Mouse (Mus musculus) kidney, postnatal 0 days (tissue): ENCODE measurements around the gene Camsap3. TPM values are rescaled to one million over a fixed set of nuclear protein-coding genes. Genes with fewer than 3 reads are reported as not detected.
A peak's percentile ranks its signal among the peaks of the same experiment; 100 is the strongest.

Experiments
- ATAC-seq: fragments of 200-750 bp; cut with Nextera tagmentation; replicated peaks from 2 replicates; pipeline ENCODE4 v1.8.0; 2017; ENCODE audit warnings: low read depth, moderate number of reproducible peaks, moderate TSS enrichment, moderate library complexity; ENCODE audit not compliant: low FRiP score
- DNase-seq: peaks from one replicate; pipeline ENCODE4 v3.0.0-alpha.2; 2016; ENCODE audit warnings: low spot score
- H3K27ac ChIP-seq: fragments of 300-500 bp; sonication (generic); 2 replicates; pipeline ENCODE4 v1.5.1; 2014; ENCODE audit warnings: mild to moderate bottlenecking
- H3K27me3 ChIP-seq: fragments of 300-500 bp; sonication (generic); 2 replicates; pipeline ENCODE4 v1.6.1; 2014; ENCODE audit warnings: low read length, mixed read lengths; ENCODE audit not compliant: insufficient read depth
- H3K36me3 ChIP-seq: fragments of 300-500 bp; sonication (generic); 2 replicates; pipeline ENCODE4 v1.6.1; 2014; ENCODE audit warnings: low read length, mixed read lengths; ENCODE audit not compliant: insufficient read depth
- H3K4me1 ChIP-seq: fragments of 300-500 bp; sonication (generic); replicated peaks from 2 replicates; pipeline ENCODE4 v1.6.1; 2014; ENCODE audit warnings: antibody characterized with exemption, low read length, mixed read lengths; ENCODE audit not compliant: insufficient read depth
- H3K4me2 ChIP-seq: fragments of 300-500 bp; sonication (generic); 2 replicates; pipeline ENCODE4 v1.6.1; 2014; ENCODE audit warnings: mild to moderate bottlenecking, low read length, moderate library complexity, mixed read lengths
- H3K4me3 ChIP-seq: fragments of 300-500 bp; sonication (generic); replicated peaks from 2 replicates; pipeline ENCODE4 v1.5.1; 2014; ENCODE audit warnings: low read depth, low read length
- H3K9ac ChIP-seq: fragments of 300-500 bp; sonication (generic); 2 replicates; pipeline ENCODE4 v1.6.1; 2014; ENCODE audit warnings: low read depth, low read length
- H3K9me3 ChIP-seq: fragments of 300-500 bp; sonication (generic); replicated peaks from 2 replicates; pipeline ENCODE4 v1.6.1; 2016; ENCODE audit warnings: low read length, inconsistent platforms, mixed read lengths
- CTCF ChIP-seq: IDR thresholded peaks from 2 replicates; pipeline ENCODE4 v1.5.1; 2016; ENCODE audit warnings: antibody characterized with exemption, low read depth, mild to moderate bottlenecking, moderate library complexity
- WGBS: fragments of 180-500 bp; shearing (Covaris S2); extraction: QIAGEN DNeasy Blood & Tissue Kit; methylation state at CpG from one replicate; pipeline ENCODE4 v1.1.7; 2014; 5-methylcytosine and 5-hydroxymethylcytosine counted together
- polyA plus RNA-seq: library from polyadenylated mRNA; unstranded; fragments of >200 nt; fragmentation: Nextera tagmentation; extraction: Ambion mirVana; gene quantifications from 2 replicates; pipeline ENCODE4 v1.2.1, GENCODE M21; 2015

Camsap3 gene
- polyA plus RNA-seq, 1 experiment from 2014 or later, result 11.6 TPM

DNA sequence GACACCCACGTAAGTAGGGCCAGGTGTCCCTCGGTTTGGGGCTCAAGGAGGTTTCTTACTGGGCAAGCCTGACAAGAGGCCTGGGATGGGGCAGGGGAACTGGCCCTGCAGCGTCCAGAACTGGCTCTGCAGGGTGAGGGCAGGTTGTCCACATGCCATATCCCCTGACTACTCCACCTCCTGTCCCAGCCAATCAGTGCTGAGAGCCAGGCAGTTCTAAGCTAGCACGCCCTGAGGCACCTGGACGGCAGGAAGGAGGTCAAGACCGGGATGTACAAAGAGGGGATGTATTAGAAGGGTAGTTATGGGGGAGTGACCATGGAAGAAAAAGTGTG, 22.7 kb downstream of the Camsap3 start:
- Histone ChIP-seq H3K27me3 (no peaks in the 10 kb centered on the region), H3K36me3 (peaks cover 52% of the 10 kb centered on the region), H3K27ac (peak overlapping the region; percentile 65), H3K4me1 (no peaks in the 10 kb centered on the region), H3K9me3 (no peaks in the 10 kb centered on the region), H3K9ac (no peak overlapping the region), H3K4me2 (no peak overlapping the region), H3K4me3 (no peak overlapping the region)
- peak; percentile 22 for DNase-seq
- TF ChIP-seq CTCF, result no peak
- WGBS, result 79% methylated on average over 6 of the region's 6 CpGs
- peak; percentile 60 for ATAC-seq

DNA sequence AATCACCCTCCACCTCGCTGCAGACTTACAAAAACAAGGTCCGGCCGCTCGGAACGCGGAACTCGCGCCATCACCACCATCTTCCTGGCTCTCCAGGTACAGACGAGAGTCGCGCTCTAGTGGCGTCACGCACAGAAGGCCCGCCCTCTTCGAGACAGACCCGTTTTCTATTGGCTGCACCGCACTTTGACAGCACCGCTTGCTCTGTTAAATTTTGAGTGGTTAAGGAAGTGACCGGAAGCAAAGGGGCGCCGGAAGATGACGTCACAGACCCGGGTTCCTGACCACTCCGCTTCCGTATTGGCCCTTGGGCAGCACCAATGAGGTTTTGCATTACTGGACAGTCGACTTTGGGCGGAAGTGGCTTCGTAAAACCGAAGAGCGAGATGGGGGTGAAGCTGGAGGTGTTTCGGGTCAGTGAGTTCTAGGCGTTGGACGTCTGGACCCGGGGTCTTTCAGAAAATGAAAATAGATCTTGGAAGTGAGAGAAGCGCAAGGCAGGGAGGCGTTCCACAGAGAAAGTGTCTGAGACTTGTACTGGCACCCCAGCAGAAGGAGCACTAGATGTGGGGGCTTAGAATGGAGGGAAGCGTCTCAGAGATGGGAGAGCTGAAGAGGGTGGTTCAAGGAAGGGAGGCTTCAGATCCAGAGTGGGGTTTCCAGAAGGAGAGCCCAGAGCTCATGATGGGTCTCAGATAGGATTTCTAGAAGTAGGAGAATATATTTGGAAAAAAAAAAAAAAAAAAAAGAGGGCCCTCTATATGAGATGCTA, 34.3 kb downstream of the Camsap3 start, which contains the start of the genes Xab2 and Pet100:
Gene Xab2 (minus strand): TSS at position 118 of the 772 bp plus-strand sequence.
Gene Pet100 (plus strand): TSS at position 350 of the 772 bp plus-strand sequence.
- Histone ChIP-seq H3K4me1 (peaks cover 8% of the 10 kb centered on the region), H3K27me3 (no peaks in the 10 kb centered on the region), H3K9ac (peak within 1 kb of the TSS; percentile 78), H3K4me3 (peak within 1 kb of the TSS; percentile 83), H3K9me3 (no peaks in the 10 kb centered on the region), H3K36me3 (peaks cover 9% of the 10 kb centered on the region), H3K27ac (no peak within 1 kb of the TSS), H3K4me2 (peak within 1 kb of the TSS; percentile 88)
- ATAC-seq (peak; percentile 98), DNase-seq (peak; percentile 99)
- no peak for TF ChIP-seq CTCF
- under 1% methylated on average over 37 of the region's 37 CpGs for WGBS

DNA sequence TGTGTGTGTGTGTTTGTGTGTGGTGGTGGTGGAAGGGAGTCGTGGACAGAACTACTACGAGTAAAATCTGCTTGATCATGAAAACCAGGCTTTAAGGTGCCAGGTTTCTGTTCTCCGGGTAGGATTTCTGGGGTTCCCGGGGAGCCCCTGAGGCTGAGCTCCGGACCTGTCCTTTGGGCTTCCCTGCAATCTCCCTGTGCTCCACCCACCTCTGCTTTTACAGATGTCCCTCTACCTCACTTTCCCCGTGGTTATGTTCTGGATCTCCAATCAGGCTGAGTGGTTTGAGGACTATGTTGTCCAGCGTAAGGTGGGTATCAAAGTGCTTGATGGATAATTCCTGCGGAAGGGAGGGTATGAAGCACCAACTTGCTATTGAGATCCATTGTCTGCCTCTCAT, 35.0 kb downstream of the Camsap3 start:
- no peak for DNase-seq
- ATAC-seq, result no peak
- Histone ChIP-seq H3K4me3 (peak overlapping the region; percentile 83), H3K27me3 (no peaks in the 10 kb centered on the region), H3K4me1 (peaks cover 8% of the 10 kb centered on the region), H3K4me2 (peak overlapping the region; percentile 83), H3K36me3 (peaks cover 9% of the 10 kb centered on the region), H3K27ac (no peak overlapping the region), H3K9me3 (no peaks in the 10 kb centered on the region), H3K9ac (no peak overlapping the region)
- 66% methylated on average over 8 of the region's 8 CpGs for WGBS
- TF ChIP-seq CTCF, result no peak

DNA sequence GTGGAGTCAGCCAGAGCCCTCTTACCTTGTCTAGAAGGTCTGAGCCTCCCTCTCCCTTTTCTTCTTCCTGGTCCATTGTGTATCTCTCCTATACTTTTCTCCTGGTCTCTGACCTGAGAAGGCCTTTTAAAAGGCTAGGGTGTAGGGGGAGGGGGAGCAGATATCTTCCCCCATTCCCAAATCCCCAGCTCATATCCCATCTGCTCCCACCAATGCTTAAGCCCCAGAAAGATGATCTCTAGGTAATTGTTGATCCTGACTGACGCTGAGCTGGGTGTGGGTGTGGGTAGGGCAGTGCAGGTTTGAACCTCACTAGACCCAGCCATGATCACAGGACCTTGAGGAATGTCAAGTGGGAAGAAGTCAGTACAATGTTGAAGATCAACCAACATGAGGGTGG, 38.4 kb downstream of the Camsap3 start, which contains the start of gene Pcp2:
Gene Pcp2 (minus strand): TSS at position 101 of the 400 bp plus-strand sequence.
- DNase-seq (no peak), ATAC-seq (no peak)
- Histone ChIP-seq H3K27ac (no peak within 1 kb of the TSS), H3K36me3 (no peaks in the 10 kb centered on the region), H3K4me2 (no peak within 1 kb of the TSS), H3K9me3 (no peaks in the 10 kb centered on the region), H3K27me3 (0 out of 2 replicates have a peak, but pooled peaks cover 3% of the 10 kb centered on the region), H3K4me1 (peaks cover under 1% of the 10 kb centered on the region), H3K4me3 (no peak within 1 kb of the TSS), H3K9ac (no peak within 1 kb of the TSS)
- 52% methylated on average over 1 of the region's 1 CpGs for WGBS
- TF ChIP-seq CTCF, result no peak

DNA sequence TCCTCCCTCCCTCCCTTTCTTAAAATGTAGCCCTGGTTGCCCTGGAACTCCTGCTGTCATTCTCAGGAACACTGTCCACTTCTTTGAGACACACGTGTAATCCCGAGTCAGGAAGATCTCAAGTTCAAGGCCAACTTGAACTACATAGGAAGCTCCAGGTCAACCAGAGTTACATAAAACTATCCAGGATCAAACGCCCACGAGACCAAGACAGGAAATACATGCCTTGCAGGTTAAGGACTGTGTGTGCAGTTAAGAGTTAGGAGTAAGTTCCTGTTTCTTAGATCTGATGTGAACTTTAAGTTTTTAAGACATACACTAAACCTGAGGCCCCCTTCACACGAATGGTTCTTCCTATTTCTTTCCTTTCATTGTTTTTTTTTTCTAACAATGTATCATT, 39.9 kb downstream of the Camsap3 start:
- ATAC-seq (no peak), DNase-seq (no peak)
- Histone ChIP-seq H3K4me3 (no peak overlapping the region), H3K36me3 (no peaks in the 10 kb centered on the region), H3K27ac (no peak overlapping the region), H3K27me3 (0 out of 2 replicates have a peak, but pooled peaks cover 3% of the 10 kb centered on the region), H3K4me1 (no peaks in the 10 kb centered on the region), H3K9ac (no peak overlapping the region), H3K9me3 (no peaks in the 10 kb centered on the region), H3K4me2 (no peak overlapping the region)
- no peak for TF ChIP-seq CTCF
- WGBS, result 55% methylated on average over 5 of the region's 5 CpGs

DNA sequence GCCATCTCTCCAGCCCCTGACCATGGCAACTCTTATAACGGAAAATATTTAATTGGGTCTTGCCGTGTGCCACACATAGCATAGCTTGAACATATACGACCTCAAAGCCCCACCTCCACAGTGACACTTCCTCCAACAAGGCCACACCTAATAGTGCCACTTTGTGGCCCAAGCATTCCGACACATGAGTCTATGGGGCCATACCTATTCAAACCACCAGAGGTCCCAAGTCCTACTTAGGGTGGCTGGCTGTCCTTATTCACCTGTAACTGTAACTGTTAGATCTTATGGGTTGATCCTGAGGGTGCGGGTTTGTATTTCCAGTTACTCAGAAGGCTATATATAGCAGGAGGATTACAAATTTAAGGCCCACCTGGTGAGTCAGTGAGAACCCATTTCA, 40.9 kb downstream of the Camsap3 start:
- ATAC-seq, result 0 out of 2 replicates have a peak, but pooled peaks have one; percentile 37
- H3K9ac ChIP-seq, result no peak overlapping the region

More for the DNA sequence above, 40.9 kb downstream of the Camsap3 start:
- peak; percentile 59 for DNase-seq
- peak; percentile 74 for TF ChIP-seq CTCF
- H3K36me3 ChIP-seq, result no peaks in the 10 kb centered on the region
- 26% methylated on average over 5 of the region's 5 CpGs for WGBS
- no peak overlapping the region for H3K4me3 ChIP-seq
- no peaks in the 10 kb centered on the region for H3K9me3 ChIP-seq
- H3K27ac ChIP-seq, result no peak overlapping the region
- H3K27me3 ChIP-seq, result 0 out of 2 replicates have a peak, but pooled peaks cover 3% of the 10 kb centered on the region
- H3K4me1 ChIP-seq, result no peaks in the 10 kb centered on the region
- no peak overlapping the region for H3K4me2 ChIP-seq
